Mouse (Mus musculus): ENCODE results near the gene Pnrc2. TPM values are rescaled to one million over a fixed set of nuclear protein-coding genes. Genes with fewer than 3 reads are reported as not detected.

Pnrc2 gene
- total RNA-seq (2015; ENCODE audit: low replicate concordance): 81.7 and 106 TPM in 2 replicates
- total RNA-seq (2017; ENCODE audit: low replicate concordance): 106 and 135 TPM in 2 replicates

DNA sequence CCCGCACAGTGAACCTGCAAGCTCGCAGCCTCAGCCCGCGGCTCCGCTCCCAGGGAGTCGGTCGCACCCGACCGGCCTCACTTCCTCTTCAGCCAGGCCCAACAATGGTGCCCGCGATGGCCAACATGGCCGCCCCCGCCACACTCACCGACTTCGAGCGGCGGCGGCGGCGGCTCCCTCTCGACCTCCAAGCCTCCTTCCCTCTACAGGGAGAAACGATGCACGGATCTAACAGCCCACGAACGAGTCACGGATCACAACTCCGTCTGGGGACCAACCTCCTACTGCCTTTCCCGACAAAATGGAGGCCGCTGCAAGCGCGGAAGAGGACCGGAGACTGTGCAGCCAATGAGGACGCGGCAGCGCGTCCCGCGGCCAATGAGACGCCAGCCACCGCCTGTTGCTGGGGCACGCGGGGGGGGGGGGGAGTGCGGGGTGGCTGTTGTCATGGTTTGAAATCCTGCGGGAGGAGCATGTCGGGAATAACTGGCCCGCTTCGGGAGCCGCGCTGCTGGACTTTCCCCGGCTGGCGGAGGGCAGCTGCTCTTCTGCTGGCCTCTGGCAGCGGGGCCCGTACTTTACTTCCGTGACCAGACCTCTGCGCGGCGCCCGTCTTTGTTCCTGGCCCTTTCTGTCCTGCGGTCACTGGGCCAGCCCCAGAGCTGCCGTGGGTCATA is at the start of gene Pnrc2:
Gene Pnrc2 (minus strand): TSS at position 325 of the 677 bp plus-strand sequence.
- peak; percentile 88 for ATAC-seq (replicated peaks; ENCODE audit: low FRiP score, poor library complexity, severe bottlenecking)

DNA sequence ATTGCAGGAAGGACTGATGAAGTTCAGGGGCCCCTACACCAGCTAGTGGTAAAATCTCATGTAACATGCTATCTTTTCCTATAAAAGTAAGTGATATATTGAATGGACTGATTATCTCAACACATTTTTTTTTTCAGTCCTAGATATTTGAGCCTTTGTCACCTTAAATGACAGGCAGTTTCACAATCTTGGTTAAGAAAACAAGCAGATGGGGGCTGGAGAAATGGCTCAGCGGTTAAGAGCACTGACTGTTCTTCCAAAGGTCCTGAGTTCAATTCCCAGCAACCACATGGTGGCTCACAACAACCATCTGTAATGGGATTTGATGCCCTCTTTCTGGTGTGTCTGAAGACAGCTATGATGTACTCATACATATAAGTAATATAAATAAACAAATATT is 48.5 kb upstream of the Pnrc2 start:
- no peak for ATAC-seq (replicated peaks; ENCODE audit: low FRiP score, poor library complexity, severe bottlenecking)

DNA sequence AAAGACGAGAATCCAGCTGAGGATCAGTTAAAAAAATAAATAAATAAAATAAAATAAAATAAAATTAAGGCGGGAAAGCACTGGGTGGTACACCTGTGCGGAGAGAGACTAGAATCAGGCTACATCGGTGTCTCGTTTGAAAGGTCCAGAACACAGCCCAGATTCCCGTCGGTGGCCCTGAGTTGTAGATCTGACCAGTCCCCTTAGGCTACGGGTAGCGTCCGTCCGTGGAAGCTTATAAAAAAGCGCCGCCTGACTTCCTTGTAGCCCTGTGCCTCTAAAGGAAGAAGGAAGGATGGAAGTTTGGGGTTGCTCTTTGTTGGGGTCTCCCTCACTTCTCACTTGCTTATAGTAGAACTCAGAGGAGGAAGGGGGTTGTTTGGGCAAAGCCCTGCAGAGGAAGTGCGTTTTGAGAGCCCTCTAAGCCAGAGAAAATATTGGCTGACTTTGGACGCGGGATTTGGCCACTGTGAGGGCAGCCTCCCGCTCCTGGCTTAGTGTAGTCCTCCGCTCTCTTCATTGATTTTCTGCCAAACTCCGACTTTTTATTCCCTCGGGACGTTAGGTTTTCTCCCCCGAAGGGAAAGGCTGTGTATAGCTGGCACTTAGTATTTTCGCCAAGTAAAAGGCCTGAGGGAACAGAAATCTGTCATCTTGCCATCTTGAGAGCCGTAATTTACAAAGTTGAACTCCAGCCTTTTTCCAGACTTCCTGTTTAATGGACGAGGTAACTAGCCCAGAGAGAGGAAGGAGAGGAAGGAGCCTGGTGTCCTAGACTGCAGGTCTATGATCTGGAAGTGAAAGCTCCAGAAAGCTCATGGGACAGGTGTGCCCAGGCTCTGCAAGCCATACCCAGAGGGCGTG is 47.8 kb upstream of the Pnrc2 start:
- ATAC-seq (replicated peaks; ENCODE audit: low FRiP score, poor library complexity, severe bottlenecking): no peak

DNA sequence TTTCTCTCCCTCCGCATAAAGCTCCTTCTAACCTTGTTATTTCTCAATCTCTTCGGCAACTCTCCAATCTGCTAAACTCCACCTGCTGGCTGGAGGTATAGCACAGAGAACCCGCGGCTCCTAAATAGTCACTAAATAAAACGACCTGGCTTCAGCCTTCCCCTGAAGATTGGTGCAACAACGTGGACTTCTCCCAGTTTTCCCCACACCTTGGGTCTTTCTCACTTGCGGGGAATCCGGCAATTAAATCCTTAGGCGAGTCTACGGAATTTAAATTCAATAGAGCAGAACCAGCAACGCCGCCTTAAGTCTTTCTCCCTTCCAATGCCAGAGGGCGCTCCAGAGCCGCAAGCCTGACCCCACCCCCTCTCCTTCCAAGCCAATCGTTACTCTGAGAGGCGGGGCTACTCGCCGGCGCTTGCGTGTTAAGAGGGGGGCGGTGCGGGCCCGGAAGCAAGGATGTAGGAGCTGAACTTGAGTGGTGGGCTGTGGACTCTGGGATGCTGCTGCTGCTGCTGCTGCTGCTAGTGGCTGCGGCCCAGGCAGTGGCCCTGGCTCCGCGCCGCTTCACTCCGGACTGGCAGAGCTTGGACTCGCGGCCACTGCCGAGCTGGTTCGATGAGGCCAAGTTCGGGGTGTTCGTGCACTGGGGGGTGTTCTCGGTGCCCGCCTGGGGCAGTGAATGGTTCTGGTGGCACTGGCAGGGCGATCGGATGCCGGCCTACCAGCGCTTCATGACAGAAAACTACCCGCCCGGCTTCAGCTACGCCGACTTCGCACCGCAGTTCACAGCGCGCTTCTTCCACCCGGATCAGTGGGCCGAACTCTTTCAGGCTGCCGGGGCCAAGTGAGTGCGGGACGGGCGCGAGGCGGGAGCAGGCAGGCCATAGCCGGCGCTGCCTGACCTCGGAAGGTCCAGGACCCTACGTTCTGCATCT is 46.9 kb upstream of the Pnrc2 start, which contains the start of gene Fuca1:
Gene Fuca1 (plus strand): TSS at position 432 of the 938 bp plus-strand sequence.
- peak; percentile 94 for ATAC-seq (replicated peaks; ENCODE audit: low FRiP score, poor library complexity, severe bottlenecking)

DNA sequence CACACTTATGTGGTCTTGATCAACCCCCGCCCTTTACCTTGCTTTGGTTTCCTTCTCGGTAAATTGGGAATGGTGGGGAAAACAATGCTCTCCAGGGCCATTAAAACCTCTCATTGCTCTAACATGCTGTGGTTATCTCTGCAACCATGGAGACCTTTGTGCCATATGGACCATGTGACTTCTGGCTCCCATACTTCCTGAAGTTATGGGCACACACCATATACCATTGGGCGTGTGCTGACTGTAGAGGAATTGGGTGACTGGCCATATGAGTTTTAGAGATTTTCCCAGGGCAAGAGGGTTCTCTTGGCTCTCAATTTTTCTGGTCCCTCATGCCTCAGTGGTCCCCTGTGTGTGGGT is 45.6 kb upstream of the Pnrc2 start:
- no peak for ATAC-seq (replicated peaks; ENCODE audit: low FRiP score, poor library complexity, severe bottlenecking)

DNA sequence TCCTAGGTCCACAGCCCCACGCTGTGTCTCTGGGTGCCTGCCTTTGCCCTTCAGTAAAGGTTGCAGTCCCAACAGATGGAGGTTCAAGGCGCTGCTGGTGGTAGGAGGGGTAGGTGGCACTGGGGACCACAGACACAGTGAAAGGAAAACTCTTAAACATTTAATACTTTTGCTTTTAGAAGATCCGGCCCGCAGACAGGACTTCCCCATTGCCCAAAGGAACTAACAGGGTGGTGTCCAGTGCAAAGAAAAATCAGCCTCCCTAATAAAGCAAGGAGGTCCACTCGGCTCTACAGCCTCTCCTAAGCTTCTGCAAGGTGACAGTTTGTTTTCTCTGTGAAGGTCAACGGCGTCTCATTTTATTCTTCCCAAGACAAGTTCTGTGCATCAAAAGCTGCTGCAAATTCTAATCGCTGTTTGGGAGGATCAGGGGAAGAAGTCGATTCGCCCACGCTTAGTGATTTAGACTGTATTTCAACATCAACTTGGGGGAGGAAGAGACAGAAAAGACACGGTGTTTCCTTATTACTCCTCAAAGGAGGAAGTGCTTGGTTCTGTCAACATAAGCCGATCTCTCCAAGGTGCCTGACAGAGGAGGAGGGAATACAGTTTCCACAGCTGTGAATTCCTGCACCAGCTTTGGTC is 45.1 kb upstream of the Pnrc2 start:
- ATAC-seq (replicated peaks; ENCODE audit: low FRiP score, poor library complexity, severe bottlenecking): no peak

DNA sequence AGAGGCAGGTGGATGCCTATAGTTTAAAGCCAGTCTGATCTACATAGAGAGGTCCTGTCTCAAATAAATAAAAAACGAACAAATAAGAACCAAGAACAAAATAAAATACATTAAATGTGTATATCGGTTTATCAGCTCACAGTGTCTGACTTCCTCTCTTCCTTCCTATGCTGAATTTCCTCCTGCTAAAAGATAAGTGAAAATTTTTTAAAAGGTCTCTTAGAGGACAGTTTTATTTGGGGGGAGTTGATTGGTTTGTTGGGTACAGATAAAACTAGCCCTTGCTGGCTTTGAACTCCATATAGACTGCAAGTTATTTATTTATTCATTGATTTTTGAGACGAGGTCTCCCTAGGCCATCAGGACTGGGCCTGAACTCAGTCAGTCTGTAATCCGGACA is 39.8 kb upstream of the Pnrc2 start:
- ATAC-seq (replicated peaks; ENCODE audit: low FRiP score, poor library complexity, severe bottlenecking): no peak

DNA sequence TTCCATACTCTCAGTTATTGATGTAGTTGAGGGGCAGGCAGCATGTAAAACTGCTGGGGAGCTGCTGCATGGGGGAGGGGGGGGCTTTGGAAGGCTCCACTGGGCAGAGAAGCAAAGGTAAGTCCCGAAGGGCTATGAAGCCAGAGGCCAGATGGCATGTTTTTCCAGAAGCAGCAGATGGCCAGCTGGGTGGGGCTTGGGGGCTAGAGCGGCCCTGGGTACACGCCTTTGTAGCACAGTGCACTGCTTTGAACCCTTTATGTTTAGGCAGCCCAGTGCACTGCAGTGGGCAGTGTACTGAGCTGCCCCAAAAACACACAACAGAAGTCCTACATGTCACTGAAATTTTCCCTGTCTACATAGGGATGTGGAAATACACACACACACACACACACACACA is 39.2 kb upstream of the Pnrc2 start:
- no peak for ATAC-seq (replicated peaks; ENCODE audit: low FRiP score, poor library complexity, severe bottlenecking)

DNA sequence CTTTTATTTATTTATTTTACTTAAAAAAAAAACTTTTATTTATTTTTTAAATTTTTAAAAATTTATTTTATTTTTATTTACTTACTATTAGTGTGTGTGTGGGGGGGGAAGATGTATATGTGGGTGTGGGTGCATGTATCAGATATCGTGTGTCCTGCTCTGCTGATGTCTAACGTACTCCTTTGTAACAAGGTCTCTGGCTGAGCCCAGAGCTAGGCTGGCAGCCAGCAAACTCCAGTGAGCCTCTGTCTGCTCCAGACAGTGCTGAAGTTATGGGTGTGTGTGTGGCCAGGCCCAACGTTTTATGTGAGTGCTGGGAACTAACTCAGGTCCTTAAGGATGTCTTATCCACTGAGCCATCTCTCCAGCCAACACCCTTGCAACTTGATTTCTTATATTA is 38.5 kb upstream of the Pnrc2 start:
- ATAC-seq (replicated peaks; ENCODE audit: low FRiP score, poor library complexity, severe bottlenecking): no peak

DNA sequence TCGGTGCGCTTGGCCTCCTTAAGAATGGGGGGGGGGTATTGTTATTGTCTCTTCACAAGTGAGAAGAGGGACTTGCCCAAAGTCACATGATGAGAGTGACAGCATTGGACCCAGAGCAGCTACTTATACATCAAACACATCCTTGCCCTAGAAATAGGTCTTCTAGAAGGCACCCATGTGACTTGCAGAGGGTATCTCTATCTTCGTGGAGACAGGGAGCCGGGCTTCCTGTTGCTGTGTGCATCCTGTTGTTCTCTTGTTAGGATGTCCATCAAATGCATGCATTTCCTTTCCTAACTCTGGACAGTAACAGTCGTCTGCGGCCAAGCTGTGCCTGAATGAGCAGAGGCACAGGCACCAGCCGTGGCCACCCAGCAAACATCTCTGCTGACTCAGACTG is 37.9 kb upstream of the Pnrc2 start:
- ATAC-seq (replicated peaks; ENCODE audit: low FRiP score, poor library complexity, severe bottlenecking): no peak

DNA sequence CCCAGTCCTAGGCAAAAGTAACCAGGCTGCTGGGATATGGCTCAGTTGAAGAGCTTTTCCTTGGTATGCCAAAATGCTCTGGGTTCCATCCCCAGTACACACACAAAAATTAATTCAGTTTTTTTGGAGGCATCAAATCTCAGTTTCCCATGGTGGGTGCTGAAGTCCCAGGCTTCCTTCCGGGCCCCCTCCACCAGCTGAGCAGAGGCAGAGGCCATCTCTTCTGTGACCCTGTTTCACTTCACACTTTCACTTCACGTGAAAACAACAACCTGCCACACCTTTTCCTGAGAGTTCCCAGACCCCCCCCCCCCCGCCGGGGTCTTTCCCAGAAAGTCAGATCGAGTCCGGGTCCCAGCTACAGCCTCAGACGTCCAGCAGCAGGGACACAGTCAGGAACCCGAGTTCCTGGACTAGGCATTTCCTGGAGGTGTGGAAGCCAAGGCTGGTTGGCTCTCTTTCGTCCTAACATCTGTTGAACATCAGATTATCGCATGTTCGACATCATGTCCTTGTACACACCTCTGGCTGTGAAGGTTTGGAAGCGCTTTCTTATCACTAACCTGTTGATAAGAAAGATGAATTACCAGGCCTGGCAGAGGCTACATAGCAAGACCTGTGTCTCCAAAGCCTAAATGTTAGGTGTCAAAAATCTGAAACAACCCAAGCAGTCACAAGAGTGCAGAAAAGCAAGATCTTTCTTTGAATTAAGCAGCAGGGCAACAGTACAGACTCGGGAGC is 35.8 kb upstream of the Pnrc2 start:
- no peak for ATAC-seq (replicated peaks; ENCODE audit: low FRiP score, poor library complexity, severe bottlenecking)

DNA sequence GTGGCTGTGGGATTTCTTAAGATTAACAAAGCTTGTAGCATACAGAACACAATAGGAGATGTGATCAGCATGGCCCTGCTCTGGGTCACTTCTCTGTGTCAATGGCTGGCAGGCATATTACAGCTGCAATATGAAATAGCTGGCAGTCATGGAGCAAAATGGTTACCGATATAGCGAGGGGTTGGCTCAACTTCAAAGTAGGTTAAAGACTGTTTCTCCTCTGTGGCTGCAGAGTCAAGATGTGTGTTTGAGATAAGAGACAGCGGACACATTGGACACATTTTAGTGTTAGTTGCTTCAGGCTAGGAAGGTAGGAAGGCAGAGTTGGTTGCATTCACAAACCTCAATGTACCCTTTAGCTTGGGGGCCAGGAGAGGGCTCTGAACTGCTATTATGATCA is 33.0 kb upstream of the Pnrc2 start:
- peak; percentile 68 for ATAC-seq (replicated peaks; ENCODE audit: low FRiP score, poor library complexity, severe bottlenecking)

DNA sequence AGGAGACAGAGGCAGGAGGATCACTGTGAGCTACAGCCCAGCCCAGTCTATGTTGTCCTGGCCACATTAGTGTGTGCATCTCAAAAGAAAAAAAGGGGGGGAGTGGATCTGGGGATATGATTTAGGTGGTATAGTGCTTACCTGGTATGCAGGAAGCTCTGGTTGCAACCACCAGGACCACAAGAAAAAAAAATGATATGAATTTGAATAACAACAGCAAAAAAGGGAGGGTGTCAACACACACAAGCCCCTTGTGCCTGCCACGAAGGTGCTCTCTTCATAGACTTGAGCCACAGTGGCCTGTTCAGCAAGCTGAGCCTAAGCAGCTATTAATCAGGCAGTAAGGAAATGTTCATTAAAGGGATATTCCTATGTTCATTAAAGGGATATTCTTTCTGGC is 31.2 kb upstream of the Pnrc2 start:
- no peak for ATAC-seq (replicated peaks; ENCODE audit: low FRiP score, poor library complexity, severe bottlenecking)

DNA sequence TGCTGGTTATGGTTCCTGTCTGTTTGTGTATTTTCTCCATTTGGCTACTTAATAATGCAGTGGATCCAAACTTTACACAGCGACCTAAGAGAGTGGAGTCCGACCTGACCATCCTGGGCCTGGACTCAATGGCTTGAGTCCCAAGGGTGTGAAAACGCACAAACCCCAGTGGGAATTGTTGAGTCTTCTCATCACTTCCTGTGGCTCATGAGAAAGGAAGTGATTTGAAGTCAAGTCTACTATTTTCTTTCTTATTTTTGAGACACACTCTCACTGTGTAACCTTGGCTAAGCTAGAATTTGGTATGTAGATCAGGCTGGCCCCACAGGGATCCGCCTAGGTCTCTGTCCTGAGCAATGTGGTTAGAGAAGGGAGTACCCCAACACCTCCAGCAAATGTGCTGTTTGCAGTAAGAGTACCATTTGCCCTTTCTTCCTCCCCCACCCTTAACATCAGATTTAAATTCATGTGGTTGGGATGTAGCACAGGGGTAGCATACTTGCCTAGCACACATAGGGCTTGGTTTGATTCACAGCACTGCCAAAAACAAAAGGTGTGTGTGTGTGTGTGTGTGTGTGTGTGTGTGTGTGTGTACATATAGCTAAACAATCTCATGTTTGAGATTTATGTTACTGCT is 29.1 kb upstream of the Pnrc2 start:
- no peak for ATAC-seq (replicated peaks; ENCODE audit: low FRiP score, poor library complexity, severe bottlenecking)

DNA sequence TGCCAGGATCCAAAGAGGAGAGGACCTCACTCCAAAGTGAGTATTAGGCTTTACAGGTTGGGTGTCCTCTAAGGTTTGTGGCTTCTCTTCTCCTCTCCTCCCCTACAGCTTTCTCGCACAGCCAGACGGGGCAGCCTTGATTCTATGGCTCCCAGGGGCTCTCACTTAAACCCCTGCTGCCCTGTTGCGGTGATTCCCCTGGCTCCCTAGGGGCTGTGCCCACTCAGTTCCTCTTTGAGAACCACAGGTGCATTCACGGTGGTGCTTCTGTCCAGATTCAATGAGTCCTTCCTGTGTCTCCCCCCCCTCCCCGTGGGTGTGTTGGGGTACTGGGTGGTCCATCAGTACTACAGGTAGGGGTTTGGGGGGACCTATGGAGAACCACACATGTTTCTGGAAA is 26.4 kb upstream of the Pnrc2 start:
- ATAC-seq (replicated peaks; ENCODE audit: low FRiP score, poor library complexity, severe bottlenecking): no peak

DNA sequence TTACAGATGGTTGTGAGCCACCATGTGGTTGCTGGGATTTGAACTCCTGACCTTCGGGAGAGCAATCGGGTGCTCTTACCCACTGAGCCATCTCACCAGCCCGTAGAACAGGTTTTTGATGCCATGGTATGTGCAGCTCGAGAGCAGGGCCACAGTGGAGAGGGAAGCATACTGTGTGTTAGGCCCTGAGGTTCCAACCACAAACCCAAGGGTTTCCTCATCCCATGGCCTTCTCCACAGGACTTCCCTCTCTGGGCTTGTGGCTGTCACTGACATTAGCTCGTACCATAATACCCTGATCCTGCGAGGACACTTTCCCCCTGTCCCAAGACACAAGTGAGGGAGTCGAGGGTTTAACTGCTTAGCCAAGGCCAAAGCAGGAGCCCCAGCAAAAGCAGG is 25.4 kb upstream of the Pnrc2 start:
- ATAC-seq (replicated peaks; ENCODE audit: low FRiP score, poor library complexity, severe bottlenecking): no peak

DNA sequence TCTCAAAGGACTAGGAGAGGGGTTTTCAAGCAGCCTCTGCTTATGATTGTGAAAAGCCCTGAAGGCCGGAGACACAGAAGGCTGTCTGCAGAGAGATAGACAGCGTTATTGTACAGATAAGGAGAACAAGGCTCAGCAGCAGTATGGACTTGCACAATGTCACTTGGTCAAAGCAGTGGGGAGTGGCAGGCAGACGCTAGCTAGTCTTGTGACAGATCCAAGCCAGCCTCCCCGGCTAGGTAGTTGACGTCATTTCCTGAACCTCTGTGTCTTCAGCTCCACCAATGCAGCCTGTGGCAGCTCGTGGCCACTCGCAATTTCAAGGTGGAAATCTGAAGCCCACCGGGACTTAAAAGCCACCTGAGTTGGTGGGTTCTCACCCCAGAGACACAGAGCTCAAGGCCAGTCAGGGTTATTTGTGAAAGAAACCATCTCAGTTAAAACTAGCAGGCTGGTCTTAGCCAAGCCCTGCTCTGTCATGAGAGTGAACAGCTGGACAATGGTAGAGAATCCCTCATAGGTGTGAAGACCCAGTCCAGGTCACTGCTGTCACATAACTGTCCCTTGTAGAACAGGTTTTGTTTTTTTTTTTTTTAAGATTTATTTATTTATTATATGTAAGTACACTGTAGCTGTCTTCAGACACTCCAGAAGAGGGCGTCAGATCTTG is 24.9 kb upstream of the Pnrc2 start:
- ATAC-seq (replicated peaks; ENCODE audit: low FRiP score, poor library complexity, severe bottlenecking): peak; percentile 92

DNA sequence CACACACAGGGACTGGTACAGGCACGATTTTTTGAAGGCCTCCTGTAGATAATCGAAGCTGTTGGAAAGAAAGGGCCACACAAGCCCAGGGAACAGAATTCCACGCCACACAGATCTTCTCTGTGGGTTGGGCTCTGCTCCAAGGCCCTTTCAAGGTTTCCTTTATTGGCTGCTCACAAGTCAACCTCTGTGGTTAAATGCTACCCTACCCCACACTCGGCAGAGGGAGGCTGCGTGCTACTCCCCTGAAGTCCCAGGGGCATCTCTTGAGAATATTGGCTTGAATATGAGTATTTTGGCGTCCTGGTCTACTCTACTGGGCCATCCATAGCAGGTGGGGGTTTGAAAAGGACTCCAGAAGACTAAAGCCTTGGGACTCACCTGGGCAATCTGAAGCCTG is 22.5 kb upstream of the Pnrc2 start:
- no peak for ATAC-seq (replicated peaks; ENCODE audit: low FRiP score, poor library complexity, severe bottlenecking)
